Mouse (Mus musculus) fat pad, adult 2 months (tissue): ENCODE results near the gene Ppp1r9a.

Experiments used
- DNase-seq: peaks from one replicate; pipeline ENCODE4 v3.0.0-alpha.2; 2011; ENCODE audit warnings: low read depth, low spot score; ENCODE audit errors: extremely low read depth

Gene Ppp1r9a

GRCm38 (mm10) chr6:5189507-5189906, 286.8 kb downstream of the Ppp1r9a start:
- DNase-seq, result no peak

DNA sequence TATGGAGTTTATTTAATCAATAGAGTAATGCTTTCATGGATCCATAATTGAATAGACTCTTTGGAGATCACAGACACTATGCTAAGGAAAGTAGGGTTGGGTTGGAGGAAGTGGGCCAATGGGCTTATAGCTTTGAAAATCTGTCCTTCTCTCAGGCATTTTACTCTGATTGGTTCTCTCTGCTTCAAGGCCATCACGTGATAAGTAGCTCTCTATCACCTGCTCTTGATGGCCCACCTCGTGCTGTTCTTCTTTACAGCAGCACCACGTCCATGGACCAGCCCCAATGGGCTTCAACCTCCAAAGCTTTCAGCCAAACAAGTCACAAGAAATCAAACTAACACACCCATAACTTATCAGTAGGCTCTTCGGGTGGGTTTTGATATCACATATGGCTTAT, 288.0 kb downstream of the Ppp1r9a start:
- DNase-seq, result no peak

- no peak for DNase-seq
Observed at GRCm38 (mm10) chr6:5193693-5194092, 291.0 kb downstream of the Ppp1r9a start, which contains the start of gene Pon1. Gene Pon1 (minus strand): TSS chr6:5193946.

DNA sequence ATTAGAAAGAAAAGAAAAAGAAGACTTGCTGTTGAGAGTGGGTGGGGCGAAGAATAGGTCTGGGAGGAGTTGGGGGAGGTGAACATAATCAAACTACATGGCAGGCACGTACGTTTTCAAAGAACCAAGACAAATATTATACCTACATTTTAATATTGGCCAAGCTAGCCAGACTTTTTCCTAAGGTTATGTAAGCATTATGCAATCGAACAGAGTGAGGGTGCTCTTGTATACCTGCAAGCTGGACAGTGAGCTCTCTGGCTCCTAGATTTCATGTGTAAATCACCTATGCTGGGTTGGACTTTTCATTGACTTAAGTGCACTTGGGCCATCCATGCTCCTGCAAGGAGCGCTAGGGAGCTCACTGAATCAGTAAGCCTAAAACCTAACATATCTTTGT, 295.9 kb downstream of the Ppp1r9a start:
- DNase-seq, result peak; percentile 69

DNA sequence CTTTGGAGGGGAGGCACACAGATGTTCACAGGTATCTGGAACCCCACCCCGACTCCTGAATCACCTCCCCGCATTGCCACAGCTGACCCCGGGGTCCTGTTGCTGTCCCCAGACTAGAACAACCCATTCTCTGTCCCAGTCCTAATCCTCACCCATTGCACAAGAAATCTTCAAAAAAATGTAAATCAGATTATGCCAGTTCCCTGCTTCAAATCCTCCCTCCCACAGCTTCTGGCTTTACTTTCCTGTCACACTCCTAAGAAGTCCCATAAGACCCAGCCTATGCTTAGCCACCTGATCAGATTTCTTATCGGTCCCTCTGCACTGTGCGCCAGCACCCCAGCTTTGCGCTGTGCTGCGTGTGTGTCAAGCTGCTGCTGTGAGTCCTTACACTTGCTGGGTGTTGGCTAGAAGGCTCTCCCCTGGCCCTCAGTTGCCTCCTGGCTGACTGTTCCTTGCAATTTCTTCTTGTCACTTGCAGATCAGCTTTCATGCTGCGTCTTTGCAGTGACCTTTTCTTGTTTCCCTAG, 296.7 kb downstream of the Ppp1r9a start:
- peak; percentile 94 for DNase-seq

DNA sequence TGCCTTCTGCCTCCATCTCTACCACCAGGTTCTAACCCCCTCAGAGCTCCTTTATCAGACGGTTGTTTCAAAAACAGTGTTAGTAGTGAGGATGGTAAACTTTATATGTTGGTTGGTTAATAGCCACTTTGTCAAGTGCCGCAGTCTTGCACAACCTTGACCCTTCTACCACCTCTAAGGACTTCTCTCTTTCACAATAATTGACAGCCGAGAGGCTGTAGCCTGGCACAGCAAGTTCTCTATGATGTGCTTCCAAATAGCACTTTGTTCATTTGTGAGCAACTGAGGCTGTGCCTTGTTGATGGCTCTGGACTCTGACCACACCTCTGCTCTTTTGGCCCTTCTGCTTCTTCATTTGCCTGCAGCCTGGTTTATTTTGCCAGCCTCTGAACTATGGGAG, 297.2 kb downstream of the Ppp1r9a start:
- DNase-seq, result peak; percentile 74

GRCm38 (mm10) chr6:5207817-5208216, 305.1 kb downstream of the Ppp1r9a start:
- DNase-seq, result no peak
